Mouse (Mus musculus): ENCODE measurements around the gene Cacng4. TPM values are rescaled to one million over a fixed set of nuclear protein-coding genes. Genes with fewer than 3 reads are reported as not detected.

Gene Cacng4
- 42.5 and 62.6 TPM in 2 replicates for polyA plus RNA-seq (2012; rRNA removed)

DNA sequence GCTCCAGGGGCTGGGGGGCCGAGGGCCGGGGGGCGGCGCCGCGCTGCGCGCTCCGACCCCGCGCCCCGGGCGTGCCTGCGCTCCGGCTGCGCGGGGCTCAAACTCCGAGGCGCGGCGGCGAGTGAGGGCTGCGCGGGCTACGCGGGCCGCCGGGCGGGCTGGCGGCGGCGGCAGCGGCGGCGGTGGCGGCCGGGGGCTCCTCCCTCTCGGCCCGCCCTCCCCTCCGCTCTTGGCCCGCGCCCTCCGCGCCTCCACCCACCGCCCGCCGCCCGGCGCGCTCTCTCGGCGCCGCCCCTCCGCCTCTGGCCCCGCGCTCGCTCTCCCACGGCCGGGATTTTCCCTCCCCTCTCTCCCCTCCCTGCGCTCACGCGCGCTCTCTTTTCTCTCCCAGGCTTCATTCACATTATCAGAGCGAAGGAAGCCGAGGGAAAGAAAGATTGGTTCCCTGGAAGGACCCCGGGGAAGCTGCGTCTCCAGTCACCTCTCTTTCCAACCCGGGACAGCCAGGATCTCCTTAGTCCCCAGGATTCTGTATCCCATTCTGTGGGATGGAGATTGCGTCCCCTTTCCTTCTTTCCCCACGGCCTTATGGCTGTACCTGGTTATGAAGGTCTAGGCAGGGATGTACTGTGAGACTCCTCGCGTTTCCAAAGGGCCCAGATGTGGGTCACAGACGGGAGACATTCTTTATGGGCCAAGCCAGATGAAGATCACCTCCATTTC is at the start of gene Cacng4:
TSS of gene Cacng4 (minus strand) at position 11 of the 723 bp plus-strand sequence.

DNA sequence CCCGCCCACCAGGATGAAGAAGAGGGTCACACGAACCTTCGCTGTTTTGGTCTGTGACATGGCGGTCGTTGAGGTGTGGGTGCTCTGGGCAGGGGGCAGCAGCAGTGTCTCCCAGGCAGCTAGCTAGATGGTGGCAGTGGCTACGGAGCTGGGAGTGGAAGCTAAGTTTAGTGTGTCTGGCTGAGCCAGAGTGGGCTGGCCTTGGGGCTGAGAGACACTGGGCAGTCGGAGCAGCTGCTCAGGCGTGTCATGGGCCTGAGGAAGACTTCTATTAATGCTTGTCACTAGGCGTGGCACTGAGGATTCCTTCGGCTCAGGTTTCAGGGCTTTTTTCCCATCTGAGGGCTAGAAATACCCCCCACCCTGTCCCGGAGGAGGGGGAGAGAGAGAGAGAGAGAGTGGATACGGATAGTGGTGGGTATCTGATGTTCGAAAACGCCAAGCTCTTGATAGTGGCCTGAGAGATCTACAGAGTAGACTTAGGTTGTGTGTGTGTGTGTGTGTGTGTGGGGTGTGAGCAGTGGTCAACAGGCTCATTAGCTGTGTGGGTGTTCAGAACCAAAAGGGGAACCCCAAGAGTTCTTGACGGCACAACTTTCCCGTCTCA is 77.9 kb downstream of the Cacng4 start, which contains the start of gene Cacng1:
TSS of gene Cacng1 (minus strand) at position 191 of the 607 bp plus-strand sequence.

Other genes with a start within 250 kb of the Cacng4 start
- 9.8 and 14.8 TPM in 2 replicates for gene Helz, start 246.6 kb downstream of the Cacng4 start, polyA plus RNA-seq (2012; rRNA removed)
- gene Cacng1, start 78.0 kb downstream of the Cacng4 start, polyA plus RNA-seq (2012; rRNA removed): 0.24 and 1.6 TPM in 2 replicates
- 0.44 and 0.84 TPM in 2 replicates for gene Cacng5, start 120.5 kb upstream of the Cacng4 start, polyA plus RNA-seq (2012; rRNA removed)